Mouse (Mus musculus) c-Kit-positive CD71-positive TER-119-positive erythroid progenitor cells, embryonic 14.5 days (primary cell): ENCODE measurements at regions not wholly inside any gene's neighbourhood (a gene's known extent, or its start where the extent isn't known, plus 50 kb on each side); places are given as distances from the start of the nearest gene placed in this dataset.

Experiments used
- DNase-seq: peaks from one replicate; pipeline ENCODE4 v3.0.0-alpha.2; 2013; ENCODE audit warnings: low spot score

- DNase-seq, result no peak
Measured at GRCm38 (mm10) chr4:95489059-95489458, 68.2 kb upstream of the Fggy start.

GRCm38 (mm10) chr4:95500265-95500664, 57.0 kb upstream of the Fggy start:
- no peak for DNase-seq

GRCm38 (mm10) chr4:95501164-95501563, 56.1 kb upstream of the Fggy start:
- no peak for DNase-seq

DNA sequence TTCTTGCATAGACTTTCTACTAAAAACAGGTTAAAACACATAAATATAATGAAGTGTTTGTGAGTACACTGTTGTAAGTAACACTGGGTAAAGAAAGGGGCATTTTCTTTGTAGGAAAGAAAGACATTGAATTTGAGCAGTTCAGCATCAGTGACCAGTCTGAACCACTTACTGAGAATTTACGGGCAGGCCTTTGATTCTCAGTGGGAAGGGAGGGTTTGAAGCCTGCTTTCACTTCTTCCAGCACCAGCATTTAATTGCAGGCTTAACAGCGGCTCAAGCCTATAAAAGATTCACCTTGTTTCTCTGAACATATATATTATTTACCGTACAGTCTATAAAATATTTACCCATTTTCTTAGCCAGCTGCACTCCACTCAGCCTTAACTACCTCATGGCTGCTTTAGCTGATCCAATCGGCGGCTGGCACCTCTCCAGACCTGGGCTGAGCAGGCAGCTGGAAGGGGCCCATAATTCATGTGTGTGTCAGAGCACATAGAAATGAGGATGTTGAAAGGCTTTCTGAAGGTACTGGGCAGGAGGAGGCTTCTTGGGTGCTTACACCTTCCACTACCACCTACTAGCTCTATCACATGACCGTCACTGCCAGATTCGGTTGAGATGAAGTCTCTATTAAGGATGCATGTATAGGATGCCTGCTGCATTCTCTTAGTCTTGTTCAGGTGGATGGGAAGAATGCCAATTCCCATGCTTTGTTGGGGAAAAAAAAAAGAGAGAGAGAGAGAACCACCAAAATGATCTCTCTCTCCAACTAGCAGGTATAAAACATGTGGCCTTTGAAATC, 50.0 kb upstream of the Fggy start:
- DNase-seq, result no peak
